Mouse (Mus musculus) ES-Bruce4 (cell line): ENCODE results near the gene Ssbp2.

Experiments used
- CTCF ChIP-seq: IDR thresholded peaks from one replicate; pipeline ENCODE4 v1.8.1; 2011; ENCODE audit warnings: low read depth, low read length
- EP300 ChIP-seq: IDR thresholded peaks from 2 replicates; pipeline ENCODE4 v1.6.1; 2011; ENCODE audit warnings: low read depth, low read length; ENCODE audit not compliant: insufficient read depth
- POLR2A ChIP-seq: IDR thresholded peaks from one replicate; pipeline ENCODE4 v1.8.1; 2011; ENCODE audit warnings: low read length; ENCODE audit not compliant: insufficient read depth

DNA sequence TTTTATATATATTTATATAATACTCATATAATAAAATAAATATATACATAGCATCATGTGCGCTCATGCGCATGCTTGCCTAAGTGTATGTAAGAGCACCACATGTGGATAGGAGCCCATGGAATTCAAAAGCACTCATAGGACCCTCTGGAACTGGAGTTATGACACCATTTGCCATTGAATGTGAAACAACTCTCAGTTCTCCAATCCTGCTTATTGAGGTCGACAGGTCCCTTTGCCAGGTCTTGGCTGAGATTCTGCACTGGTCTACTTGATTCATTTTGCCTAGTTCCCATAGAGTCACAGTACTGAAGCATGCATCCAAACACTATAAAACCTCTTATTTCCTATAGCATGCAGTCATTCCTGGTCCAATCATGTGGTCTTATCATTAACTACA, 221.4 kb downstream of the Ssbp2 start:
- no peak for TF ChIP-seq EP300
- no peak for TF ChIP-seq CTCF
- TF ChIP-seq POLR2A = no peak
